Mouse (Mus musculus): Measurements from ENCODE around the gene Hist1h2be. TPM values are rescaled to one million over a fixed set of nuclear protein-coding genes. Genes with fewer than 3 reads are reported as not detected.
"Not testable (repeated sequence)": the region's sequence is repeated elsewhere in the genome, so short reads cannot be mapped to it uniquely, and the experiment has no call there.

The Hist1h2be gene
- polyA plus RNA-seq, 2 experiments from 2014 or later: 1.5 to 1.7 TPM

- ATAC-seq: no peak
These were observed 74.2 kb downstream of the Hist1h2be start for GRCm38 (mm10) chr13:23546694-23547093.

GRCm38 (mm10) chr13:23544787-23545120 is 76.2 kb downstream of the Hist1h2be start:
- peak; percentile 4 for ATAC-seq

- peak; percentile 79 for ATAC-seq
These were observed 76.7 kb downstream of the Hist1h2be start, which contains the start of gene Hist1h3f for GRCm38 (mm10) chr13:23543965-23544786. Gene Hist1h3f (plus strand): TSS chr13:23544052.

GRCm38 (mm10) chr13:23542999-23543607 is 77.8 kb downstream of the Hist1h2be start, which contains the start of gene Hist1h2bh:
Gene Hist1h2bh (minus strand): TSS chr13:23543392.
- ATAC-seq: peak; percentile 91

GRCm38 (mm10) chr13:23542225-23542980 is 78.5 kb downstream of the Hist1h2be start:
- not testable (repeated sequence) for ATAC-seq

- ATAC-seq: no peak
These were observed 79.4 kb downstream of the Hist1h2be start for GRCm38 (mm10) chr13:23541497-23541896.

- not testable (repeated sequence) for ATAC-seq
These were observed 81.1 kb downstream of the Hist1h2be start for GRCm38 (mm10) chr13:23539821-23540220.

GRCm38 (mm10) chr13:23538249-23538648 is 82.7 kb downstream of the Hist1h2be start:
- no peak for ATAC-seq

GRCm38 (mm10) chr13:23537006-23537710 is 83.8 kb downstream of the Hist1h2be start:
- no peak for ATAC-seq

- ATAC-seq: no peak
These were observed 84.7 kb downstream of the Hist1h2be start for GRCm38 (mm10) chr13:23536076-23536822.

- ATAC-seq: peak; percentile 65
These were observed 85.5 kb downstream of the Hist1h2be start, which contains the start of gene Hist1h3g for GRCm38 (mm10) chr13:23535137-23536075. Gene Hist1h3g (plus strand): TSS chr13:23535422.

- ATAC-seq: no peak
These were observed 86.4 kb downstream of the Hist1h2be start for GRCm38 (mm10) chr13:23534368-23535131.

Other genes starting within 250 kb of the Hist1h2be start
- 10 to 100 TPM; 10.4 to 11.1 TPM for gene Abt1, start 197.3 kb downstream of the Hist1h2be start, polyA plus RNA-seq (2017; shearing (Covaris generic))
- not detected for gene Btn1a1, start 155.2 kb downstream of the Hist1h2be start, polyA plus RNA-seq (2017; shearing (Covaris generic))
- not detected for gene Btn2a2, start 132.3 kb downstream of the Hist1h2be start, polyA plus RNA-seq (2017; shearing (Covaris generic))
- gene Hist1h4h, start 90.1 kb downstream of the Hist1h2be start, polyA plus RNA-seq (2017; shearing (Covaris generic)): 1 to 10 TPM; 2.7 to 3.2 TPM
- gene Hist1h2af, start 87.2 kb downstream of the Hist1h2be start, polyA plus RNA-seq (2017; shearing (Covaris generic)): not detected
- 1 to 10 TPM in 1 of 2 experiments, not detected in 1; 1.1 TPM for gene Hist1h3g, start 85.7 kb downstream of the Hist1h2be start, polyA plus RNA-seq (2017; shearing (Covaris generic))
- under 1 TPM in 1 of 2 experiments, not detected in 1; 0.38 TPM for gene Hist1h2bh, start 77.7 kb downstream of the Hist1h2be start, polyA plus RNA-seq (2017; shearing (Covaris generic))
- gene Hist1h3f, start 77.1 kb downstream of the Hist1h2be start, polyA plus RNA-seq (2017; shearing (Covaris generic)): 1 to 10 TPM in 1 of 2 experiments, not detected in 1; 1.1 TPM
- 1 to 10 TPM in 1 of 2 experiments, not detected in 1; 2.8 TPM for gene Hist1h4f, start 69.5 kb downstream of the Hist1h2be start, polyA plus RNA-seq (2017; shearing (Covaris generic))
- under 1 TPM; 0.31 to 0.79 TPM for gene Hist1h1d, start 67.9 kb downstream of the Hist1h2be start, polyA plus RNA-seq (2017; shearing (Covaris generic))
- gene Hist1h3e, start 58.8 kb downstream of the Hist1h2be start, polyA plus RNA-seq (2017; shearing (Covaris generic)): 1 to 10 TPM in 1 of 2 experiments, under 1 TPM in 1; 0.86 to 1.6 TPM
- gene Hist1h2ae, start 49.9 kb downstream of the Hist1h2be start, polyA plus RNA-seq (2017; shearing (Covaris generic)): 10 to 100 TPM; 26.7 to 59.1 TPM
- 1 to 10 TPM; 4.0 to 5.7 TPM for gene Hist1h2bg, start 49.7 kb downstream of the Hist1h2be start, polyA plus RNA-seq (2017; shearing (Covaris generic))
- gene Hist1h2bf, start 46.9 kb downstream of the Hist1h2be start, polyA plus RNA-seq (2017; shearing (Covaris generic)): under 1 TPM in 1 of 2 experiments, not detected in 1; 0.83 TPM
- gene Hist1h2ad, start 46.7 kb downstream of the Hist1h2be start, polyA plus RNA-seq (2017; shearing (Covaris generic)): 1 to 10 TPM in 1 of 2 experiments, not detected in 1; 2.3 TPM
- gene Hist1h3d, start 45.4 kb downstream of the Hist1h2be start, polyA plus RNA-seq (2017; shearing (Covaris generic)): not detected
- 10 to 100 TPM; 36.8 to 39.3 TPM for gene Hist1h4d, start 39.5 kb downstream of the Hist1h2be start, polyA plus RNA-seq (2017; shearing (Covaris generic))
- gene Hist1h1e, start 1.4 kb upstream of the Hist1h2be start, polyA plus RNA-seq (2017; shearing (Covaris generic)): 10 to 100 TPM; 11.9 to 13.5 TPM
- under 1 TPM in 1 of 2 experiments, not detected in 1; 0.28 TPM for gene Hist1h2ac, start 62.8 kb upstream of the Hist1h2be start, polyA plus RNA-seq (2017; shearing (Covaris generic))
- 1 to 10 TPM in 1 of 2 experiments, under 1 TPM in 1; 0.85 to 5.4 TPM for gene Hist1h2bc, start 63.1 kb upstream of the Hist1h2be start, polyA plus RNA-seq (2017; shearing (Covaris generic))
- gene Hist1h1t, start 74.7 kb upstream of the Hist1h2be start, polyA plus RNA-seq (2017; shearing (Covaris generic)): not detected
- gene Hist1h4c, start 77.3 kb upstream of the Hist1h2be start, polyA plus RNA-seq (2017; shearing (Covaris generic)): 1 to 10 TPM in 1 of 2 experiments, under 1 TPM in 1; 0.57 to 7.4 TPM
- gene Hfe, start 89.7 kb upstream of the Hist1h2be start, polyA plus RNA-seq (2017; shearing (Covaris generic)): under 1 TPM in 1 of 2 experiments, not detected in 1; 0.80 TPM
- 10 to 100 TPM in 1 of 2 experiments, 1 to 10 TPM in 1; 5.3 to 15.2 TPM for gene Hist1h1c, start 117.7 kb upstream of the Hist1h2be start, polyA plus RNA-seq (2017; shearing (Covaris generic))
- gene Hist1h3c, start 124.5 kb upstream of the Hist1h2be start, polyA plus RNA-seq (2017; shearing (Covaris generic)): 1 to 10 TPM in 1 of 2 experiments, not detected in 1; 2.4 TPM
- gene Hist1h2bb, start 125.6 kb upstream of the Hist1h2be start, polyA plus RNA-seq (2017; shearing (Covaris generic)): under 1 TPM in 1 of 2 experiments, not detected in 1; 0.73 TPM
- gene Hist1h2ab, start 130.0 kb upstream of the Hist1h2be start, polyA plus RNA-seq (2017; shearing (Covaris generic)): 1 to 10 TPM; 9.5 to 10.0 TPM
- not detected for gene Hist1h3b, start 131.1 kb upstream of the Hist1h2be start, polyA plus RNA-seq (2017; shearing (Covaris generic))
- 1 to 10 TPM in 1 of 2 experiments, not detected in 1; 2.8 TPM for gene Hist1h4b, start 135.9 kb upstream of the Hist1h2be start, polyA plus RNA-seq (2017; shearing (Covaris generic))
- 1 to 10 TPM in 1 of 2 experiments, not detected in 1; 3.1 TPM for gene Hist1h4a, start 140.1 kb upstream of the Hist1h2be start, polyA plus RNA-seq (2017; shearing (Covaris generic))
- gene Hist1h3a, start 141.3 kb upstream of the Hist1h2be start, polyA plus RNA-seq (2017; shearing (Covaris generic)): 1 to 10 TPM in 1 of 2 experiments, under 1 TPM in 1; 0.73 to 1.7 TPM
- gene Hist1h1a, start 142.5 kb upstream of the Hist1h2be start, polyA plus RNA-seq (2017; shearing (Covaris generic)): 1 to 10 TPM; 5.1 to 7.8 TPM
- gene Trim38, start 148.8 kb upstream of the Hist1h2be start, polyA plus RNA-seq (2017; shearing (Covaris generic)): not detected
- gene Slc17a2, start 185.9 kb upstream of the Hist1h2be start, polyA plus RNA-seq (2017; shearing (Covaris generic)): not detected
- gene Slc17a3, start 218.3 kb upstream of the Hist1h2be start, polyA plus RNA-seq (2017; shearing (Covaris generic)): not detected
- not detected for gene Slc17a1, start 246.6 kb upstream of the Hist1h2be start, polyA plus RNA-seq (2017; shearing (Covaris generic))